Mouse (Mus musculus) kidney, postnatal 0 days (tissue): ENCODE measurements around the gene Wdr62. TPM values are rescaled to one million over a fixed set of nuclear protein-coding genes. Genes with fewer than 3 reads are reported as not detected.
A peak's percentile ranks its signal among the peaks of the same experiment; 100 is the strongest.

Experiments
- ATAC-seq: fragments of 200-750 bp; cut with Nextera tagmentation; replicated peaks from 2 replicates; pipeline ENCODE4 v1.8.0; 2017; ENCODE audit warnings: low read depth, moderate number of reproducible peaks, moderate TSS enrichment, moderate library complexity; ENCODE audit not compliant: low FRiP score
- DNase-seq: peaks from one replicate; pipeline ENCODE4 v3.0.0-alpha.2; 2016; ENCODE audit warnings: low spot score
- H3K27ac ChIP-seq: fragments of 300-500 bp; sonication (generic); 2 replicates; pipeline ENCODE4 v1.5.1; 2014; ENCODE audit warnings: mild to moderate bottlenecking
- H3K27me3 ChIP-seq: fragments of 300-500 bp; sonication (generic); 2 replicates; pipeline ENCODE4 v1.6.1; 2014; ENCODE audit warnings: low read length, mixed read lengths; ENCODE audit not compliant: insufficient read depth
- H3K36me3 ChIP-seq: fragments of 300-500 bp; sonication (generic); 2 replicates; pipeline ENCODE4 v1.6.1; 2014; ENCODE audit warnings: low read length, mixed read lengths; ENCODE audit not compliant: insufficient read depth
- H3K4me1 ChIP-seq: fragments of 300-500 bp; sonication (generic); replicated peaks from 2 replicates; pipeline ENCODE4 v1.6.1; 2014; ENCODE audit warnings: antibody characterized with exemption, low read length, mixed read lengths; ENCODE audit not compliant: insufficient read depth
- H3K4me2 ChIP-seq: fragments of 300-500 bp; sonication (generic); 2 replicates; pipeline ENCODE4 v1.6.1; 2014; ENCODE audit warnings: mild to moderate bottlenecking, low read length, moderate library complexity, mixed read lengths
- H3K4me3 ChIP-seq: fragments of 300-500 bp; sonication (generic); replicated peaks from 2 replicates; pipeline ENCODE4 v1.5.1; 2014; ENCODE audit warnings: low read depth, low read length
- H3K9ac ChIP-seq: fragments of 300-500 bp; sonication (generic); 2 replicates; pipeline ENCODE4 v1.6.1; 2014; ENCODE audit warnings: low read depth, low read length
- H3K9me3 ChIP-seq: fragments of 300-500 bp; sonication (generic); replicated peaks from 2 replicates; pipeline ENCODE4 v1.6.1; 2016; ENCODE audit warnings: low read length, inconsistent platforms, mixed read lengths
- CTCF ChIP-seq: IDR thresholded peaks from 2 replicates; pipeline ENCODE4 v1.5.1; 2016; ENCODE audit warnings: antibody characterized with exemption, low read depth, mild to moderate bottlenecking, moderate library complexity
- WGBS: fragments of 180-500 bp; shearing (Covaris S2); extraction: QIAGEN DNeasy Blood & Tissue Kit; methylation state at CpG from one replicate; pipeline ENCODE4 v1.1.7; 2014; 5-methylcytosine and 5-hydroxymethylcytosine counted together
- polyA plus RNA-seq: library from polyadenylated mRNA; unstranded; fragments of >200 nt; fragmentation: Nextera tagmentation; extraction: Ambion mirVana; gene quantifications from 2 replicates; pipeline ENCODE4 v1.2.1, GENCODE M21; 2015

Wdr62 gene
- polyA plus RNA-seq, 1 experiment from 2014 or later, result 2.7 TPM

GRCm38 (mm10) chr7:30294296-30294695, 14.1 kb upstream of the Wdr62 start:
- ATAC-seq (no peak), DNase-seq (no peak)
- no peaks in the 10 kb centered on the region for H3K9me3 ChIP-seq
- no peaks in the 10 kb centered on the region for H3K27me3 ChIP-seq
- H3K4me1 ChIP-seq, result peaks cover 3% of the 10 kb centered on the region; the same call in 1 of the 2 replicates
- TF ChIP-seq CTCF, result no peak
- H3K9ac ChIP-seq, result no peak overlapping the region
- no peak overlapping the region for H3K27ac ChIP-seq
- H3K36me3 ChIP-seq, result peaks cover 12% of the 10 kb centered on the region
- H3K4me3 ChIP-seq, result no peak overlapping the region
- 92% methylated on average over 5 of the region's 5 CpGs for WGBS
- no peak overlapping the region for H3K4me2 ChIP-seq

- H3K4me2 ChIP-seq, result no peak overlapping the region
- 77% methylated on average over 13 of the region's 13 CpGs for WGBS
- H3K4me1 ChIP-seq, result peaks cover 3% of the 10 kb centered on the region; the same call in 1 of the 2 replicates
- no peaks in the 10 kb centered on the region for H3K9me3 ChIP-seq
- H3K27me3 ChIP-seq, result no peaks in the 10 kb centered on the region
- TF ChIP-seq CTCF, result no peak
- no peak overlapping the region for H3K9ac ChIP-seq
- no peak overlapping the region for H3K4me3 ChIP-seq
- ATAC-seq, result no peak
- no peak for DNase-seq
- H3K36me3 ChIP-seq, result peaks cover 8% of the 10 kb centered on the region
- H3K27ac ChIP-seq, result no peak overlapping the region
Measured at GRCm38 (mm10) chr7:30293795-30294194, 13.6 kb upstream of the Wdr62 start.

DNA sequence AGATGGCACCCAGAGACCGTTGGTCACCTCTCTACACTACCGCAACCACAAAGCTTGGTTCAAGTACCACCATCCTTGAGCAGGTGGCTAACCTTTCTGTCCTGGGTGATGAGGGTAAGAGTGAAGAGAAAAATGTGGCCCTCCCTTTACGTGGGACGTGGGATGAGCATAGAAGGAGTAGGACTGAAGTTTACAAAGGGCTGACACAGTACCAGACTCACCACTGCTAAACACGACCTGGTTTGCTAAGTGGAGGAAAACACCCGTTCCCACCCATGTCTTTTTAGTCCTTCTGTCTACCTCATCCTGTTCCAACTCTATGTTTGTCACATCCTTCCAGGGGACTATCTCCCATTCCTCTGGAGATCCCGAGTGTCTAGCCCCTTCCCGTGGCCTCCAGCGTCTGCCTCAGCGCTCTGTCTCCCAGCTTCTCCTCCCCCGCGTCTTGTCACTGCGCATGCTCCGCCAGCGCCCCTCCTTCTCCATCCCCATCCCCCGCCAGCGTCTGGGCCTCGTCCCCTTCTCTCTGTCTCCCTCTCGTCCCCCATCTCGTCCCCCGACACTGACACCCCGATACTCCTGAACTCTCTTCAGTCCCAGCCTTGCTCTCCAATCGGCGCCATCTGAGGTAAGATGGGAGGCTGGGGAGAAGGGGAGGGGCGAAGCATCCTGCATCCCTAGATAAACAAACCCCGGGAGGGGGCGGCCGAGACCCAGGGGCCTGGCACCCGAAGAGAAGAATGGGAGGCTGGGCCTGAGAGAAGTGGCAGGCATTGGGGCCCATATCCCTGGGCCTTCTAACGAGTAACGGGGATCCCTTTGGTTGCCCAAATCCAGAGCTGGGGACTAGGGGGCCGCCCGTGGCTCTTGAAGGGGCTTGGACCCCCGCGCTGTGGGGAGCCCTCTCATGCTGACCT, 11.3 kb upstream of the Wdr62 start, which contains the start of gene Clip3:
Gene Clip3 (plus strand): TSS at position 514 of the 917 bp plus-strand sequence.
- ATAC-seq, result peak; percentile 56
- Histone ChIP-seq H3K27ac (peak within 1 kb of the TSS; percentile 42; the same call in 1 of the 2 replicates), H3K9me3 (no peaks in the 10 kb centered on the region), H3K4me3 (peak within 1 kb of the TSS; percentile 52), H3K36me3 (peaks cover 4% of the 10 kb centered on the region; the same call in 1 of the 2 replicates), H3K4me2 (peak within 1 kb of the TSS; percentile 67), H3K4me1 (peaks cover 3% of the 10 kb centered on the region; the same call in 1 of the 2 replicates), H3K9ac (peak within 1 kb of the TSS; percentile 58), H3K27me3 (no peaks in the 10 kb centered on the region)
- peak; percentile 91 for DNase-seq
- WGBS, result 7% methylated on average over 35 of the region's 35 CpGs
- no peak for TF ChIP-seq CTCF

GRCm38 (mm10) chr7:30289714-30290399, 9.6 kb upstream of the Wdr62 start:
- Histone ChIP-seq H3K9me3 (no peaks in the 10 kb centered on the region), H3K4me2 (no peak overlapping the region), H3K4me3 (no peak overlapping the region), H3K27ac (no peak overlapping the region), H3K4me1 (peaks cover 3% of the 10 kb centered on the region; the same call in 1 of the 2 replicates), H3K27me3 (no peaks in the 10 kb centered on the region), H3K36me3 (0 out of 2 replicates have a peak, but pooled peaks cover under 1% of the 10 kb centered on the region), H3K9ac (no peak overlapping the region)
- whole genome bisulfite sequencing, result 60% methylated on average over 10 of the region's 10 CpGs
- DNase-seq (peak; percentile 21), ATAC-seq (no peak)
- TF ChIP-seq CTCF, result peak; percentile 20; the same call in 1 of the 2 replicates

- no peak overlapping the region for H3K4me2 ChIP-seq
- no peak overlapping the region for H3K27ac ChIP-seq
- H3K9ac ChIP-seq, result no peak overlapping the region
- DNase-seq (no peak), ATAC-seq (no peak)
- H3K4me1 ChIP-seq, result peaks cover 3% of the 10 kb centered on the region; the same call in 1 of the 2 replicates
- 65% methylated on average over 7 of the region's 7 CpGs for WGBS
- no peaks in the 10 kb centered on the region for H3K9me3 ChIP-seq
- no peaks in the 10 kb centered on the region for H3K36me3 ChIP-seq
- no peak overlapping the region for H3K4me3 ChIP-seq
- H3K27me3 ChIP-seq, result no peaks in the 10 kb centered on the region
- no peak for TF ChIP-seq CTCF
Measured at GRCm38 (mm10) chr7:30289071-30289713, 9.0 kb upstream of the Wdr62 start.

- WGBS, result 65% methylated on average over 6 of the region's 6 CpGs
Measured at GRCm38 (mm10) chr7:30288046-30288445, 7.8 kb upstream of the Wdr62 start.

More at GRCm38 (mm10) chr7:30288046-30288445, 7.8 kb upstream of the Wdr62 start:
- DNase-seq, result no peak
- no peak overlapping the region for H3K4me2 ChIP-seq
- H3K36me3 ChIP-seq, result no peaks in the 10 kb centered on the region
- H3K27me3 ChIP-seq, result no peaks in the 10 kb centered on the region
- H3K27ac ChIP-seq, result no peak overlapping the region
- no peak overlapping the region for H3K4me3 ChIP-seq
- no peaks in the 10 kb centered on the region for H3K9me3 ChIP-seq
- peaks cover 3% of the 10 kb centered on the region; the same call in 1 of the 2 replicates for H3K4me1 ChIP-seq
- no peak for ATAC-seq
- no peak for TF ChIP-seq CTCF
- no peak overlapping the region for H3K9ac ChIP-seq
